Mouse (Mus musculus) lung, postnatal 0 days (tissue): ENCODE measurements around the gene Extl2. TPM values are rescaled to one million over a fixed set of nuclear protein-coding genes. Genes with fewer than 3 reads are reported as not detected.
A peak's percentile ranks its signal among the peaks of the same experiment; 100 is the strongest.

ENCODE experiments used
- ATAC-seq: fragments of 200-750 bp; cut with Nextera tagmentation; 2 replicates; pipeline ENCODE4 v1.8.0; 2017; ENCODE audit warnings: moderate library complexity
- DNase-seq: peaks from one replicate; pipeline ENCODE4 v3.0.0-alpha.2; 2016; ENCODE audit warnings: low spot score
- H3K27ac ChIP-seq: fragments of 300-500 bp; sonication (generic); 2 replicates; pipeline ENCODE4 v1.5.1; 2014; ENCODE audit warnings: antibody characterized with exemption, mild to moderate bottlenecking, low read length, mixed read lengths
- H3K27me3 ChIP-seq: fragments of 300-500 bp; sonication (generic); replicated peaks from 2 replicates; pipeline ENCODE4 v1.6.1; 2014; ENCODE audit warnings: low read length, mixed read lengths; ENCODE audit not compliant: insufficient read depth
- H3K36me3 ChIP-seq: fragments of 300-500 bp; sonication (generic); 2 replicates; pipeline ENCODE4 v1.6.1; 2014; ENCODE audit warnings: low read length, mixed read lengths; ENCODE audit not compliant: insufficient read depth
- H3K4me1 ChIP-seq: fragments of 300-500 bp; sonication (generic); 2 replicates; pipeline ENCODE4 v1.6.1; 2014; ENCODE audit warnings: antibody characterized with exemption, low read depth, low read length, mixed read lengths; ENCODE audit not compliant: insufficient read depth
- H3K4me2 ChIP-seq: fragments of 300-500 bp; sonication (generic); replicated peaks from 2 replicates; pipeline ENCODE4 v1.6.1; 2014; ENCODE audit warnings: low read depth, mild to moderate bottlenecking, low read length, moderate library complexity, mixed read lengths
- H3K4me3 ChIP-seq: fragments of 300-500 bp; sonication (generic); 2 replicates; pipeline ENCODE4 v1.5.1; 2014; ENCODE audit warnings: low read depth, low read length
- H3K9ac ChIP-seq: fragments of 300-500 bp; sonication (generic); replicated peaks from 2 replicates; pipeline ENCODE4 v1.6.1; 2014; ENCODE audit warnings: low read depth, mild to moderate bottlenecking
- H3K9me3 ChIP-seq: fragments of 300-500 bp; sonication (generic); 2 replicates; pipeline ENCODE4 v1.6.1; 2016; ENCODE audit warnings: low read length, mixed read lengths
- CTCF ChIP-seq: IDR thresholded peaks from 2 replicates; pipeline ENCODE4 v1.5.1; 2016; ENCODE audit warnings: antibody characterized with exemption, mild to moderate bottlenecking
- EP300 ChIP-seq: IDR thresholded peaks from 2 replicates; pipeline ENCODE4 v1.6.1; 2016; ENCODE audit warnings: antibody characterized with exemption, mild to moderate bottlenecking, control low read depth
- WGBS: fragments of 180-500 bp; shearing (Covaris S2); extraction: QIAGEN DNeasy Blood & Tissue Kit; methylation state at CpG from one replicate; pipeline ENCODE4 v1.1.7; 2014; 5-methylcytosine and 5-hydroxymethylcytosine counted together
- polyA plus RNA-seq: library from polyadenylated mRNA; unstranded; fragments of >200 nt; fragmentation: Nextera tagmentation; extraction: Ambion mirVana; gene quantifications from 2 replicates; pipeline ENCODE4 v1.2.1, GENCODE M21; 2015

Gene Extl2
- polyA plus RNA-seq, 1 experiment from 2014 or later: 10.4 TPM

GRCm38 (mm10) chr3:115996929-115997328, 10.3 kb upstream of the Extl2 start:
- H3K27ac ChIP-seq: no peak overlapping the region
- TF ChIP-seq EP300: no peak
- TF ChIP-seq CTCF: no peak
- peaks cover 6% of the 10 kb centered on the region; the same call in 1 of the 2 replicates for H3K9me3 ChIP-seq
- no peaks in the 10 kb centered on the region for H3K4me1 ChIP-seq
- H3K4me3 ChIP-seq: no peak overlapping the region
- H3K27me3 ChIP-seq: no peaks in the 10 kb centered on the region
- whole genome bisulfite sequencing: 85% methylated on average over 5 of the region's 5 CpGs
- H3K4me2 ChIP-seq: no peak overlapping the region
- DNase-seq (no peak), ATAC-seq (no peak)
- H3K9ac ChIP-seq: no peak overlapping the region
- H3K36me3 ChIP-seq: peaks cover 7% of the 10 kb centered on the region; the same call in 1 of the 2 replicates

- TF ChIP-seq EP300 (no peak), CTCF (no peak)
- Histone ChIP-seq H3K9ac (peak overlapping the region; percentile 78), H3K36me3 (no peaks in the 10 kb centered on the region), H3K4me2 (peak overlapping the region; percentile 97), H3K4me1 (no peaks in the 10 kb centered on the region), H3K27ac (peak overlapping the region; percentile 86), H3K4me3 (peak overlapping the region; percentile 83), H3K9me3 (no peaks in the 10 kb centered on the region), H3K27me3 (no peaks in the 10 kb centered on the region)
- peak; percentile 72 for DNase-seq
- ATAC-seq: peak; percentile 29
- 4% methylated on average over 12 of the region's 12 CpGs for WGBS
Measured at GRCm38 (mm10) chr3:116006284-116006977, 831 bp upstream of the Extl2 start.

- DNase-seq (peak; percentile 88), ATAC-seq (peak; percentile 51)
- H3K4me1 ChIP-seq: no peaks in the 10 kb centered on the region
- peak overlapping the region; percentile 78 for H3K9ac ChIP-seq
- H3K36me3 ChIP-seq: no peaks in the 10 kb centered on the region
- H3K4me3 ChIP-seq: peak overlapping the region; percentile 83
- H3K4me2 ChIP-seq: peak overlapping the region; percentile 97
- no peaks in the 10 kb centered on the region for H3K9me3 ChIP-seq
- H3K27ac ChIP-seq: peak overlapping the region; percentile 86
- TF ChIP-seq CTCF (no peak), EP300 (peak; percentile 29; the same call in 1 of the 2 replicates)
- no peaks in the 10 kb centered on the region for H3K27me3 ChIP-seq
- WGBS: 0% methylated on average over 12 of the region's 12 CpGs
Measured at GRCm38 (mm10) chr3:116007941-116008440, 729 bp downstream of the Extl2 start.

- no peak for ATAC-seq
- Histone ChIP-seq H3K36me3 (no peaks in the 10 kb centered on the region), H3K27ac (no peak overlapping the region), H3K9ac (no peak overlapping the region), H3K27me3 (no peaks in the 10 kb centered on the region), H3K4me1 (no peaks in the 10 kb centered on the region), H3K4me3 (no peak overlapping the region), H3K4me2 (no peak overlapping the region), H3K9me3 (no peaks in the 10 kb centered on the region)
- 82% methylated on average over 17 of the region's 17 CpGs for WGBS
- no peak for TF ChIP-seq EP300
- TF ChIP-seq CTCF: no peak
- no peak for DNase-seq
Measured at GRCm38 (mm10) chr3:116009622-116010344, 2.5 kb downstream of the Extl2 start.

GRCm38 (mm10) chr3:116014901-116015300, 7.6 kb downstream of the Extl2 start:
- Histone ChIP-seq H3K36me3 (no peaks in the 10 kb centered on the region), H3K4me3 (no peak overlapping the region), H3K27me3 (no peaks in the 10 kb centered on the region), H3K9ac (no peak overlapping the region), H3K4me1 (no peaks in the 10 kb centered on the region), H3K27ac (no peak overlapping the region), H3K9me3 (no peaks in the 10 kb centered on the region), H3K4me2 (no peak overlapping the region)
- WGBS: 88% methylated on average over 6 of the region's 6 CpGs
- ATAC-seq (no peak), DNase-seq (no peak)
- TF ChIP-seq EP300: no peak

GRCm38 (mm10) chr3:116016116-116016515, 8.9 kb downstream of the Extl2 start:
- WGBS: 91% methylated on average over 13 of the region's 13 CpGs
- Histone ChIP-seq H3K4me1 (no peaks in the 10 kb centered on the region), H3K36me3 (no peaks in the 10 kb centered on the region), H3K9ac (no peak overlapping the region), H3K27ac (no peak overlapping the region), H3K4me3 (no peak overlapping the region), H3K27me3 (no peaks in the 10 kb centered on the region), H3K4me2 (no peak overlapping the region), H3K9me3 (no peaks in the 10 kb centered on the region)
- no peak for ATAC-seq
- no peak for TF ChIP-seq EP300
- no peak for TF ChIP-seq CTCF
- DNase-seq: no peak
